Mouse (Mus musculus): ENCODE data around the gene Cenpm. TPM values are rescaled to one million over a fixed set of nuclear protein-coding genes. Genes with fewer than 3 reads are reported as not detected.

Cenpm gene
- polyA plus RNA-seq, 1 experiment = 3.4 TPM

GRCm38 (mm10) chr15:82274593-82274926 lies 30.0 kb upstream of the Cenpm start, which contains the start of gene Sept3:
Gene Sept3 (plus strand): TSS chr15:82274893.
- no peak for TF ChIP-seq POLR2A (IDR thresholded peaks at IDR 0.05; ENCODE audit: borderline replicate concordance, extremely low read depth, low read depth, low read length)
- TF ChIP-seq CTCF (IDR thresholded peaks at IDR 0.05; ENCODE audit: insufficient read depth, low read length) = no peak
- Histone ChIP-seq H3K4me1 (ENCODE audit: control insufficient read depth, insufficient read depth, low read length) (no peaks in the 10 kb centered on the region), H3K4me3 (replicated peaks; ENCODE audit: extremely low read depth, low read depth, low read length) (no peak within 1 kb of the TSS)
- 23% methylated on average over 6 of the region's 6 CpGs for WGBS
- DNase-seq = no peak

DNA sequence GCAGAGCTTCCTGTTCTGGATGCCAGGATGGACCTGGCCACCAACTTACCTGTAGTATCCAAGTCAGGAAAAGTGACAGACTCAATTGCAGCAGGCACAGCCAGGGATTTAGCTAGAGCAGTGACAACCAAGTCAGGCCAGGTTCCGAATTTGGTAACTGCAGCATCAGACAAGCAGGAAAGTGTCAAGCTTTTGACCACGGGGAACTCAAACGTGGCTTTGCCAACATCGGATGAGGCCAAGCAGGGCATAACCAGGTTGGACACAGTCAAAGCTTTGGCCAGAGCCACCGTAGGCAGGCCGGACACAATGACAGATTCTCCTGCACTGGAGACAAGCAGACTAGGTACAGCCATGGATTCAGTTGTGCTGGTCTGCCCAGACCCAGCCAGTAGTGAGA lies 27.7 kb upstream of the Cenpm start:
- Histone ChIP-seq H3K4me1 (ENCODE audit: control insufficient read depth, insufficient read depth, low read length) (no peaks in the 10 kb centered on the region), H3K4me3 (replicated peaks; ENCODE audit: extremely low read depth, low read depth, low read length) (no peak overlapping the region)
- WGBS = 86% methylated on average over 6 of the region's 6 CpGs
- no peak for DNase-seq
- TF ChIP-seq POLR2A (IDR thresholded peaks at IDR 0.05; ENCODE audit: borderline replicate concordance, extremely low read depth, low read depth, low read length) (no peak), CTCF (IDR thresholded peaks at IDR 0.05; ENCODE audit: insufficient read depth, low read length) (no peak)

DNA sequence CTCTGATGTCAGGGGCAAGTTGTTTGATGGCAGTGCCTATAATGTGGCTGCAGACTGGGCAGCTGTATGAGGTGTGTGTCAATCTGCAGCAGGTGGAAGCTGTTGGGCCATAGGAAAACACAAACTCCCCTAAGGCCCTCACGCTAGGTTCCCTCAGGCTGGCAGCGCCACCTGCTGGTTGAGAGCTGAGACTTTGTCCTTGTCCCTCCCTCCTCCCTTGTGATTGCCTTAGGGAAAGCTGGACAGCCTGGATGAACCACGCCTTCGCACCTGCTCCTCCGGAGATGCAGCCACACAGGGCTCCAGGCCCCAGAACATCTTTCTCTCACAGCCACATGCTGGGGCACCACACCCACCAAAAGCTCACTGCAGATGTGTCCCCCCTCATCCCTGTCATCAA lies 26.7 kb upstream of the Cenpm start:
- TF ChIP-seq POLR2A (IDR thresholded peaks at IDR 0.05; ENCODE audit: borderline replicate concordance, extremely low read depth, low read depth, low read length) (no peak), CTCF (IDR thresholded peaks at IDR 0.05; ENCODE audit: insufficient read depth, low read length) (peak; percentile 90)
- no peak overlapping the region for H3K4me3 ChIP-seq (replicated peaks; ENCODE audit: extremely low read depth, low read depth, low read length)
- peak; percentile 54 for DNase-seq
- 13% methylated on average over 5 of the region's 5 CpGs for WGBS
- no peaks in the 10 kb centered on the region for H3K4me1 ChIP-seq (ENCODE audit: control insufficient read depth, insufficient read depth, low read length)

DNA sequence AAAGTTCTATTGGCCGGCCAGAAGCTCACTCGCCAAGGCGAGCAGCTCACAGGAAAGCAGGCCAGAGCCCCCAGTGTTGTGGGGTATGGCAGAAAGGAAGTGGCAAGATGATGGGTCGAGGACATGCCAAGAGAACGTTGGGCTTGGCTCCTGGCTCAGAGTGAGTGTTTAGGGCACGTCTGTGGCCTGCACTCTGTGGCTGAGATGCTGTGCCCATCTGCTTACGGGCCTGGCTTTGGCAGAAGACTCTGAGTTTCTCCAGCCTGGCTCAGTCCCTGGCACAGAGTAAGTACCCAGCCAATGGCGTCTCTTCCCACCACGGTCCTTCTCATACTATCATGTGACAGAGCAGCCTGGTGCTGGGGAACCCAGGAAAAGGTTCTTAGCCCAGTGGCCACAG lies 24.2 kb upstream of the Cenpm start:
- WGBS = 75% methylated on average over 9 of the region's 9 CpGs
- Histone ChIP-seq H3K4me1 (ENCODE audit: control insufficient read depth, insufficient read depth, low read length) (no peaks in the 10 kb centered on the region), H3K4me3 (replicated peaks; ENCODE audit: extremely low read depth, low read depth, low read length) (no peak overlapping the region)
- no peak for DNase-seq
- TF ChIP-seq POLR2A (IDR thresholded peaks at IDR 0.05; ENCODE audit: borderline replicate concordance, extremely low read depth, low read depth, low read length) (no peak), CTCF (IDR thresholded peaks at IDR 0.05; ENCODE audit: insufficient read depth, low read length) (no peak)

DNA sequence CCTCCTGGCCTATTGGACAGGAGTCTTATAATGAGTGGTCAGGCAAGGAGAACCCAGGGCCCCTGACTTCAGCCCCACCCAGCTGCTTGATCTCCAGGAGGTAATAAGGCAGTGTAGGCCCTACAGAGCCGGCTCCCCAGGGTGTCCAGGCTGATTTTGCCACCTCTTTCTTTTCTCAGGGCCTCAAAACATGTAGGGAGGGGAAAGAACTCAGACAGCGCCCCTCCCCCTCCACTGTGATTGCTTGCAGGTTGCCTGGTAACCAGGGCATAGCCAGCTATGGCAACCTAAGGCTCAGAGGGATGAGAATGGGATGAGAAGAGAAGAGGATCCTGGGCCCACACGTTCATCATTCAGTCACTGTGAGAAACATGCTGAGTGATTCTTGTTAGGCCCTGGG lies 23.6 kb upstream of the Cenpm start:
- H3K4me1 ChIP-seq (ENCODE audit: control insufficient read depth, insufficient read depth, low read length) = no peaks in the 10 kb centered on the region
- WGBS = 27% methylated on average over 3 of the region's 3 CpGs
- DNase-seq = no peak
- no peak overlapping the region for H3K4me3 ChIP-seq (replicated peaks; ENCODE audit: extremely low read depth, low read depth, low read length)
- TF ChIP-seq POLR2A (IDR thresholded peaks at IDR 0.05; ENCODE audit: borderline replicate concordance, extremely low read depth, low read depth, low read length) (no peak), CTCF (IDR thresholded peaks at IDR 0.05; ENCODE audit: insufficient read depth, low read length) (no peak)

GRCm38 (mm10) chr15:82266356-82266755 lies 21.8 kb upstream of the Cenpm start:
- TF ChIP-seq CTCF (IDR thresholded peaks at IDR 0.05; ENCODE audit: insufficient read depth, low read length) (peak; percentile 91), POLR2A (IDR thresholded peaks at IDR 0.05; ENCODE audit: borderline replicate concordance, extremely low read depth, low read depth, low read length) (no peak)
- H3K4me1 ChIP-seq (ENCODE audit: control insufficient read depth, insufficient read depth, low read length) = no peaks in the 10 kb centered on the region
- no peak overlapping the region for H3K4me3 ChIP-seq (replicated peaks; ENCODE audit: extremely low read depth, low read depth, low read length)
- peak; percentile 72 for DNase-seq
- WGBS = 8% methylated on average over 6 of the region's 6 CpGs

- Histone ChIP-seq H3K4me1 (ENCODE audit: control insufficient read depth, insufficient read depth, low read length) (no peaks in the 10 kb centered on the region), H3K4me3 (replicated peaks; ENCODE audit: extremely low read depth, low read depth, low read length) (no peak overlapping the region)
- 11% methylated on average over 16 of the region's 16 CpGs for WGBS
- peak; percentile 45 for DNase-seq
- TF ChIP-seq CTCF (IDR thresholded peaks at IDR 0.05; ENCODE audit: insufficient read depth, low read length) (peak; percentile 83), POLR2A (IDR thresholded peaks at IDR 0.05; ENCODE audit: borderline replicate concordance, extremely low read depth, low read depth, low read length) (no peak)
These were observed 15.0 kb upstream of the Cenpm start for GRCm38 (mm10) chr15:82259510-82259909.

DNA sequence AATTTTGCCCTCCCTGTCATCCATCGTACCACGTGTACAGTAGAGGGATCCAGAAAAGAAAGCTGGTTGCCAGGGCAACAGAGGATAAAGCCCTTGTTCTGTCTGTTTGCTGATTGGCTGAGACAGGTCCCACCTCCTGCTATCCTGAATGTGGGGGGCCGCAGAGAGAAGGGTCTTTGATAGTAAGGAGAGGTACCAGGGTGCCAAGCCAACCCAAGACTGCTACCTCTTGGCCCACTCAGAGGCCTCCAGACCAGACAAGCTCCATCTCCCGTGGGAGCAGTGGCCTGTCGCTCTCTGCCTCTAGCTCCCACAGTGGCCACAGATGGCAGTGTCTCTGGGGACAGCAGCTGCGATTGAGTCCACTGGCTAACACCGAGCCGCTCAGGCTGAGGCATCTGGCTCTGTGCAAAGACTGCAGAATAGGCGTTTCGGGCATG lies 11.4 kb upstream of the Cenpm start:
- Histone ChIP-seq H3K4me3 (replicated peaks; ENCODE audit: extremely low read depth, low read depth, low read length) (no peak overlapping the region), H3K4me1 (ENCODE audit: control insufficient read depth, insufficient read depth, low read length) (no peaks in the 10 kb centered on the region)
- TF ChIP-seq POLR2A (IDR thresholded peaks at IDR 0.05; ENCODE audit: borderline replicate concordance, extremely low read depth, low read depth, low read length) (no peak), CTCF (IDR thresholded peaks at IDR 0.05; ENCODE audit: insufficient read depth, low read length) (no peak)
- no peak for DNase-seq
- 29% methylated on average over 10 of the region's 10 CpGs for WGBS

DNA sequence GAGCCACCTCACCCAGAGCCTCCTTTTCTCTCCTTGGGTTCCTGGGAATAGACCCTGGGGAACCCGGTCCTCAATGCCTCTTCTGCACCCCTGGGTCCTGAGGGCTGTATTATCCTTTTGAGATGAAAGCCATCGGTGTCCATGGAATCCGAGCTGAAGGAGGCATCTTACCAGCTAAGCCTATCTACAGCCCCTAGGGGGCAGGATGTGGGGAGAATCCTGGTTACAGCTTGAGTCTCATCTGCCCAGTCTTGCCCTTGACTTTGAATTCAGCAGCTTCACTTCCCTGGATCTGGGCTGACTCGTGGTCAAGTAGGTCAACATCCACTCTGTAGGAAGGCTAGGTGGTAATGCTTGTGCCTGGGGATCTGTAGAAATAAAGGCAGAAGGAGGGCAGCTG lies 10.7 kb upstream of the Cenpm start:
- no peak for TF ChIP-seq CTCF (IDR thresholded peaks at IDR 0.05; ENCODE audit: insufficient read depth, low read length)
- TF ChIP-seq POLR2A (IDR thresholded peaks at IDR 0.05; ENCODE audit: borderline replicate concordance, extremely low read depth, low read depth, low read length) = no peak
- whole genome bisulfite sequencing = 45% methylated on average over 4 of the region's 4 CpGs
- Histone ChIP-seq H3K4me1 (ENCODE audit: control insufficient read depth, insufficient read depth, low read length) (no peaks in the 10 kb centered on the region), H3K4me3 (replicated peaks; ENCODE audit: extremely low read depth, low read depth, low read length) (no peak overlapping the region)
- DNase-seq = no peak

- WGBS = 75% methylated on average over 6 of the region's 6 CpGs
- no peak for DNase-seq
- no peak for TF ChIP-seq CTCF (IDR thresholded peaks at IDR 0.05; ENCODE audit: insufficient read depth, low read length)
- no peak for TF ChIP-seq POLR2A (IDR thresholded peaks at IDR 0.05; ENCODE audit: borderline replicate concordance, extremely low read depth, low read depth, low read length)
- H3K4me1 ChIP-seq (ENCODE audit: control insufficient read depth, insufficient read depth, low read length) = no peaks in the 10 kb centered on the region
- H3K4me3 ChIP-seq (replicated peaks; ENCODE audit: extremely low read depth, low read depth, low read length) = no peak within 1 kb of the TSS
These were observed 7.5 kb upstream of the Cenpm start, which contains the start of gene 1500009C09Rik for GRCm38 (mm10) chr15:82252097-82252496. Gene 1500009C09Rik (plus strand): TSS chr15:82252397.
